Mouse (Mus musculus) forebrain, embryonic 10.5 days (tissue): ENCODE measurements around the gene Actr1b. TPM values are rescaled to one million over a fixed set of nuclear protein-coding genes. Genes with fewer than 3 reads are reported as not detected.

Source experiments
- DNase-seq: peaks from one replicate; pipeline ENCODE4 v3.0.0-alpha.2; 2017; ENCODE audit warnings: low spot score; ENCODE audit errors: extremely low spot score
- H3K27ac ChIP-seq: fragments of 300-500 bp; sonication (generic); 2 replicates; pipeline ENCODE4 v1.5.1; 2016; ENCODE audit warnings: mild to moderate bottlenecking
- H3K27me3 ChIP-seq: fragments of 300-500 bp; sonication (generic); 2 replicates; pipeline ENCODE4 v1.6.1; 2016; ENCODE audit warnings: mild to moderate bottlenecking; ENCODE audit not compliant: poor library complexity, severe bottlenecking
- H3K36me3 ChIP-seq: fragments of 300-500 bp; sonication (generic); replicated peaks from 2 replicates; pipeline ENCODE4 v1.6.1; 2016; ENCODE audit warnings: mild to moderate bottlenecking, moderate library complexity
- H3K4me1 ChIP-seq: fragments of 300-500 bp; sonication (generic); 2 replicates; pipeline ENCODE4 v1.6.1; 2016
- H3K4me3 ChIP-seq: fragments of 300-500 bp; sonication (generic); 2 replicates; pipeline ENCODE4 v1.5.1; 2016; ENCODE audit warnings: mild to moderate bottlenecking, moderate library complexity
- H3K9me3 ChIP-seq: fragments of 300-500 bp; sonication (generic); 2 replicates; pipeline ENCODE4 v1.6.1; 2016; ENCODE audit warnings: mild to moderate bottlenecking, moderate library complexity
- whole genome bisulfite sequencing: fragments of 180-500 bp; shearing (Covaris S2); methylation state at CpG from one replicate; pipeline ENCODE4 v1.1.7; 2016; 5-methylcytosine and 5-hydroxymethylcytosine counted together
- microRNA-seq: library from miRNA; unstranded; fragments of <30 nt; microRNA quantifications from one replicate; pipeline ENCODE4, GENCODE M21; 2017
- polyA plus RNA-seq: library from polyadenylated mRNA; unstranded; fragments of >200 nt; fragmentation: Nextera tagmentation; extraction: Ambion mirVana; gene quantifications from 2 replicates; pipeline ENCODE4 v1.2.1, GENCODE M21; 2016

Actr1b gene
- polyA plus RNA-seq, 1 experiment from 2014 or later: 136 TPM

- peaks cover 9% of the 10 kb centered on the region for H3K4me1 ChIP-seq
- no peaks in the 10 kb centered on the region for H3K9me3 ChIP-seq
- 76% methylated on average over 11 of the region's 11 CpGs for WGBS
- H3K27me3 ChIP-seq: no peaks in the 10 kb centered on the region
- H3K27ac ChIP-seq: no peak overlapping the region
- DNase-seq: no peak
- H3K36me3 ChIP-seq: no peaks in the 10 kb centered on the region
- no peak overlapping the region for H3K4me3 ChIP-seq
Measured at GRCm38 (mm10) chr1:36665165-36665723, 49.0 kb downstream of the Actr1b start.

DNA sequence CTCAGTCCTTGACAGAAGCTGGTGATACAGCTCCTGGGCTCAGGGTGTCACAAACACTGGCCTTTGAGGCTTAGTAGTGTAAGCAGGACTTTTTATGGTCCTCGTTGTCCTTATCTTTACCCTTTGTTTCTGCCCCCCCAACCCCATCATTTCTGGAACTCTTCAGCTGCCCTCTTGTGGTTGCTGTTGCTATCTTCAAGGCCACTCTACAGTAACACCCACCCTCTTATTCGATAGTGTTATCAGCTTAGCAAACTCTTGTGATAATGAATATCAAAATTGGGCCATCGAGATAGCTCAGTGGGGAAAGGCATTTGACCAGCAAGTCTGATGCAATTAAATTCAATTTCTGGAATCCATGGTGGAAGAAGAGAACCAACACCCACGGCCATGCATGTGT is 49.8 kb downstream of the Actr1b start:
- Histone ChIP-seq H3K27me3 (no peaks in the 10 kb centered on the region), H3K27ac (no peak overlapping the region), H3K4me3 (no peak overlapping the region), H3K9me3 (no peaks in the 10 kb centered on the region), H3K4me1 (peaks cover 9% of the 10 kb centered on the region), H3K36me3 (no peaks in the 10 kb centered on the region)
- WGBS: 81% methylated on average over 4 of the region's 4 CpGs
- DNase-seq: no peak

DNA sequence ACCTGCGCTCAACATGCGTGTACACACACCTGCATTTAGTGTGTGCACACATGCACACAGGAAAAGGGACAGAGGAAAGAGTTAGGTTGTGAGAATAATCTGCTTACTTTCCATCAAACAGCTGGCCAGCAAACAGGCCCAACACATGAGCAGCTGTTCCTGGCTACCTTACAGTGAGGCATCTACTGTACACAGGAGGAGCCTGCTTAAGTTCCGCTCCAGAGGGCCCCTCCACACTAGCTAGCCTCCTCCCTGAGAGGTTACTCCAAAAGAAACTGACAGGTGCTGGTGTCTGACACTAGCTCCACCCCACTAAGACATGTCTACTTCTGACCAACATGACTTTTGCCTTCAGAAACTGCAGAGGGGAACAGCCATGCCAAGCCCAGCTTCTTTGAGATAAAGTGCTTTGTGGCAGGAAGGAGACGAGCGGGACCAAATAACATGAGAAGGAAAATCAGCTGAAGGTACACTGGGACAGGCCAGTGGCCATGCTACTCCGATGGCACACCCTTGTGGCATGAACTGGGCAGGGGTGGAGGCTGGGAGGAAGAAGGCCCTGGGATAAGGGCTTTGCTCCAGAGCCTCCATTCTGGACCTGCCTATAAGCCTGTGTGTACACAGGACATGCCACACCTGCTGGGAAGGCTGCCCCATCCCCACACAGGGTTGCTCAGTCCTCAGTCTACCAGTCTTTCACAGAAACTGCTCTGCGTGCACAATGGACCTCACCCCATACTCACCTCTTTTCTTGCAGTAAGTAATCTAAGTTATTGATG is 55.4 kb downstream of the Actr1b start:
- no peak overlapping the region for H3K4me3 ChIP-seq
- WGBS: 82% methylated on average over 7 of the region's 7 CpGs

GRCm38 (mm10) chr1:36657658-36658415 is 56.4 kb downstream of the Actr1b start:
- Histone ChIP-seq H3K27me3 (no peaks in the 10 kb centered on the region), H3K4me1 (no peaks in the 10 kb centered on the region), H3K36me3 (no peaks in the 10 kb centered on the region), H3K4me3 (no peak overlapping the region), H3K9me3 (no peaks in the 10 kb centered on the region), H3K27ac (no peak overlapping the region)
- no peak for DNase-seq
- 89% methylated on average over 4 of the region's 4 CpGs for WGBS

More for the DNA sequence above, 55.4 kb downstream of the Actr1b start:
- no peaks in the 10 kb centered on the region for H3K4me1 ChIP-seq
- no peaks in the 10 kb centered on the region for H3K9me3 ChIP-seq
- no peaks in the 10 kb centered on the region for H3K27me3 ChIP-seq
- no peak overlapping the region for H3K27ac ChIP-seq
- H3K36me3 ChIP-seq: no peaks in the 10 kb centered on the region
- no peak for DNase-seq

DNA sequence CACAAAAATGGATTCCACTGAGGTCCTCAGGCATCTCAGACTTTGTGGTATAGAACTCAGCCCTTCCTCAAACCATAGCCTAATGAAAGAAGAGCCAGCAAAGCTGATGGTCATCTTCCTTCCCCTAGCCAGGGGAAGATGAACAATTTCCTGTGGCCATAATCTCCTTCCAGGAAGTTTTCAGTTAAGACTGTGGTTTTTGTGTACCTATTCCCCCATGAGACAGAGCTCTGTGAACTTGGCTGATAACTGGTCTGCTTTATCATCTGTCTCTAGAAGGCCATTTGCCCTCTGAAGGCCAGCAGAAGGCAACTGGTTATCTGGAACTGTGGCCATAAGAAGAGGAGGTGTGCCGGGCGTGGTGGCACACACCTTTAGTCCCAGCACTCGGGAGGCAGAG is 58.0 kb downstream of the Actr1b start:
- Histone ChIP-seq H3K27ac (no peak overlapping the region), H3K27me3 (no peaks in the 10 kb centered on the region), H3K4me3 (no peak overlapping the region), H3K36me3 (no peaks in the 10 kb centered on the region), H3K4me1 (no peaks in the 10 kb centered on the region), H3K9me3 (no peaks in the 10 kb centered on the region)
- no peak for DNase-seq
- WGBS: 92% methylated on average over 3 of the region's 3 CpGs

DNA sequence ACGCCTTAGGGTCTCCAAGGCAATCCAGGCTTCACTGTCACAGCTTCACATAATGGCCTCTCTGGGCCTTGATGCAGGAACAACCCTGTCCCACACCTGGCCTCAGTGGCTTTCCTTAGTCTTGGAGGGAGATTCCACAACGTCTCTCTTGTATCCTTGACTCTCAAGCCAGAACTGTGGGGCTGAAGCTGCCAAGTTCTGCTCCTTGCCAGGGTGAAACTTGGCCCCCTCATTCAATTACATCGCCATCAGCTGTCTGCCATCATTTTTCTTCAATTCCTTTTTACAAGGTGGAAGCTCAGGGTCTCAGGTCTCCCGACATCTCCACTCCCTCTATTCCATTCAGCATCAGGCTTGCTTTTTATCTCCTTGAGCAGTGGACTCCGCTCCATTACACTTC is 59.2 kb downstream of the Actr1b start:
- no peak for DNase-seq
- H3K36me3 ChIP-seq: no peaks in the 10 kb centered on the region
- H3K4me1 ChIP-seq: no peaks in the 10 kb centered on the region
- no peaks in the 10 kb centered on the region for H3K27me3 ChIP-seq
- no peak overlapping the region for H3K4me3 ChIP-seq
- H3K9me3 ChIP-seq: no peaks in the 10 kb centered on the region
- 88% methylated on average over 5 of the region's 5 CpGs for WGBS
- H3K27ac ChIP-seq: no peak overlapping the region

Small RNAs within 50 kb of the gene (microRNA-seq; reads per million reads assigned to microRNA genes)
- not detected for gene Gm24133

Other genes starting within 250 kb of the Actr1b start
- 14.5 and 15.5 TPM in 2 replicates for gene Cnnm4, start 242.8 kb downstream of the Actr1b start, polyA plus RNA-seq
- 2.9 and 3.0 TPM in 2 replicates for gene Cnnm3, start 202.6 kb downstream of the Actr1b start, polyA plus RNA-seq
- gene Ankrd23, start 177.5 kb downstream of the Actr1b start, polyA plus RNA-seq: 15.3 and 16.5 TPM in 2 replicates
- not detected in 2 replicates for gene Gm42417, start 175.0 kb downstream of the Actr1b start, polyA plus RNA-seq
- gene Ankrd39, start 167.0 kb downstream of the Actr1b start, polyA plus RNA-seq: 17.9 and 22.2 TPM in 2 replicates
- gene Sema4c, start 156.1 kb downstream of the Actr1b start, polyA plus RNA-seq: 20.1 and 21.7 TPM in 2 replicates
- 0.42 and 0.79 TPM in 2 replicates for gene Fam178b, start 31.2 kb downstream of the Actr1b start, polyA plus RNA-seq
- gene Cox5b, start 23.0 kb downstream of the Actr1b start, polyA plus RNA-seq: 496 and 519 TPM in 2 replicates
- not detected in 2 replicates for gene 4933424G06Rik, start 4.3 kb downstream of the Actr1b start, polyA plus RNA-seq
- 0.33 and 0.43 TPM in 2 replicates for gene Zap70, start 47.4 kb upstream of the Actr1b start, polyA plus RNA-seq
- 12.2 and 13.0 TPM in 2 replicates for gene Tmem131, start 229.2 kb upstream of the Actr1b start, polyA plus RNA-seq